Mouse (Mus musculus) liver, embryonic 18 days (tissue): ENCODE measurements around the gene Lhx5. TPM values are rescaled to one million over a fixed set of nuclear protein-coding genes. Genes with fewer than 3 reads are reported as not detected.

Experiments
- polyA plus RNA-seq: library from polyadenylated mRNA; depleted of rRNA; stranded (reverse); fragments of >200 nt; gene quantifications from 2 replicates; pipeline ENCODE4 v1.2.3, GENCODE M21; 2012; rRNA removed

Gene Lhx5
- polyA plus RNA-seq = not detected in 2 replicates

DNA sequence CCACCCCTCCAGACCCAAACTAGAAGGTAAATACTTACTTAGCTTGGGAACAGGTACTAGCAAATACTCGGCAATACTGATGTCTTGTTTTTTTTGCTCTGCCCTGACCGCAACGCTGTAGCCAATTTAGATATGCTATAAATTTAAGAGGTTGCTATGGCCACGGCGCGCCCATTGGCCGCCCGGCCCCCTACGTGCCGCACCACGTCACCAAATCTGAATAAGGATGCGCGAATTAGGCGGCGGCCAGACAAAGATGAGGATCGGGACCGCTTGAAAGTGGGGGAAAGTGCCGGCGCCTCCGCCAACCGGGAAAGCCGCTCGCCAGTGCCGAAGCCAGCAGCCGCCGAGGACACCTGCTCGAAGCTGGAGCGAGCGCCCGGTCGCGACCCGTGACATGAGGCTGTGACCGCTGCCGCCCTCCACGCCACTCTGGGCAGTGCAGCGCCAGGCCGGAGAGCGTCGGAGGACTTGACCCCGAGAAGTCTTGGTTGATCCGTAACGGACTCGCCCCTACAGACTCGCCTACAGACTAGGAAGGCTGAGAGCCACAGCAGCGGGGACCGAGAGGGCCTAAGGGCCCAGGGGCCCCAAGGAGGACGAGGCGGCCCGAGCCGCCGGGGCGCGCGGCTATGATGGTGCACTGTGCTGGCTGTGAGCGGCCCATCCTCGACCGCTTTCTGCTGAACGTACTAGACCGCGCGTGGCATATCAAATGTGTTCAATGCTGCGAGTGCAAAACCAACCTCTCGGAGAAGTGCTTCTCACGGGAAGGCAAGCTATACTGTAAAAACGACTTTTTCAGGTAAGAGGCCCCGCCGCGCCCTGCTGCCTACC, at the start of gene Lhx5:
Gene Lhx5 (plus strand): TSS at position 51 of the 837 bp plus-strand sequence.

DNA sequence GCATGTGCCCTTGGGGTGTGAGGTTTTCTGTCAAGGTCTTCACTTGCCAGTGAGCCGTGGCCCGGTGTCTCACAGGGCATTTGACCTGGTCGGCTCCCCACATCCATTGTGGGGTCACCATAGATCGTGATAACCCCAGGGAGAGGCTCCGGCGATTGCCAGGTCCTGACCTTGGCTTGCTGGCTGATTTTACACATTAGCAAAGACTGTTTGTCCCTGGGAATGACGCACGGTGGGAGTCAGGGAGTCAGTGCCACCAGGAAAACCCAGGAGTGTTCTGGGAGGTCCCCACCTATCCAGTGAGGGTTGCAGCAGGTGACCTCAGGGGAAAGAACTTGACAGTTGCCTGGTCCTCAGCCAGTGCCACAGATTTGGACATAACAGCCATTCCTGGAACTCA, 41.3 kb downstream of the Lhx5 start, which contains the start of gene Sdsl:
Gene Sdsl (minus strand): TSS at position 41 of the 400 bp plus-strand sequence.

DNA sequence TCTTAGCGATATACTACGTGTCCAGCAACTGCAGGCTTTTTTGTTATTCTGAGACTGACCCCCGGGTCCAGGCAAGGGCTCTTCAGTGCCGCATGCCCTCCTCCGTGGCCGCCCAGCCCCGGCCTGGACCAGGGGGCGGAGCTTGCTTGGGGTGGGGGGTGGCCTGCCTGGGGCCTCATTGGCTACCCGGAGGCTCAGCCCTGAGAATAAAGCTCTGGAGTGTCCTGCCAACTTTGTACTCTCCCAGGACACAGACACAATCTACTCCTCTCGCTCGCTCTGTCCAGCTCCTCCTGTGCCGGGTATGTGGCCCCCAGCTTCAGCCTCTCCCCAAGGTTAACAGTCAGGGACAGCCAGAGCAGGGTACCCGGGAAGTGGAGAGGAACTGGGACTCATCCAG, 44.8 kb downstream of the Lhx5 start, which contains the start of gene Sds:
Gene Sds (plus strand): TSS at position 231 of the 400 bp plus-strand sequence.

Other genes starting within 250 kb of the Lhx5 start
- gene Sdsl, start 41.1 kb downstream of the Lhx5 start, polyA plus RNA-seq = 7.2 and 8.4 TPM in 2 replicates
- 6.9 and 8.2 TPM in 2 replicates for gene Sds, start 44.8 kb downstream of the Lhx5 start, polyA plus RNA-seq
- gene Plbd2, start 71.9 kb downstream of the Lhx5 start, polyA plus RNA-seq = 6.3 and 7.4 TPM in 2 replicates
- 14.6 and 16.4 TPM in 2 replicates for gene Slc8b1, start 79.5 kb downstream of the Lhx5 start, polyA plus RNA-seq
- 16.8 and 21.7 TPM in 2 replicates for gene Tpcn1, start 157.0 kb downstream of the Lhx5 start, polyA plus RNA-seq
- gene Iqcd, start 157.3 kb downstream of the Lhx5 start, polyA plus RNA-seq = 1.6 and 2.4 TPM in 2 replicates
- 6.0 and 6.9 TPM in 2 replicates for gene Rita1, start 180.9 kb downstream of the Lhx5 start, polyA plus RNA-seq
- 13.7 and 14.9 TPM in 2 replicates for gene Ddx54, start 181.0 kb downstream of the Lhx5 start, polyA plus RNA-seq
- gene Cfap73, start 202.5 kb downstream of the Lhx5 start, polyA plus RNA-seq = not detected in 2 replicates
- 0.22 and 0.29 TPM in 2 replicates for gene Rasal1, start 217.1 kb downstream of the Lhx5 start, polyA plus RNA-seq